Mouse (Mus musculus): ENCODE results near the gene Slc44a4.
A peak's percentile ranks its signal among the peaks of the same experiment; 100 is the strongest.
"Not testable (repeated sequence)": the region's sequence is repeated elsewhere in the genome, so short reads cannot be mapped to it uniquely, and the experiment has no call there.

Gene Slc44a4

GRCm38 (mm10) chr17:34898706-34899052 lies 15.6 kb upstream of the Slc44a4 start:
- no peak for DNase-seq (ENCODE audit: low read depth in 2 of 2, low spot score in 2 of 2)

GRCm38 (mm10) chr17:34899053-34899889 lies 15.0 kb upstream of the Slc44a4 start:
- peak; percentile 13 to 28 for DNase-seq (ENCODE audit: low read depth in 2 of 2, low spot score in 2 of 2)

DNA sequence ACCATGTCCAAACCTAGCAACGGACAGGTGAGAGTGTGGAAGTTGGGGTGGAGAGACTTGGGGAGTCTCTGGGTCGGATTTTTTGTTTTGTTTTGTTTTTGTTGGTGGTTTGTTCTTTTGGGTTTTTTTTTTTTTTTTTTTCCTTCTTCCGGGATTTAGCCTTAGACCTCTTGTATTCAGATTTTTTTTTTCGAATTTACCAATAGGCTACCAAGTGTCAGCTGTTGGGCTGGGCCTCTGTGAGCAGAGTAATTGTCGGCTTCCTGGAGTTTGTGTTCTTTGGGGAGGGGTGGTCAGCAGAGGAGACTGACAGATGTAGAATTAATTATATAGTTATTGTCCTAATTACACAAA lies 14.4 kb upstream of the Slc44a4 start:
- DNase-seq (ENCODE audit: low read depth in 2 of 2, low spot score in 2 of 2): no peak

DNA sequence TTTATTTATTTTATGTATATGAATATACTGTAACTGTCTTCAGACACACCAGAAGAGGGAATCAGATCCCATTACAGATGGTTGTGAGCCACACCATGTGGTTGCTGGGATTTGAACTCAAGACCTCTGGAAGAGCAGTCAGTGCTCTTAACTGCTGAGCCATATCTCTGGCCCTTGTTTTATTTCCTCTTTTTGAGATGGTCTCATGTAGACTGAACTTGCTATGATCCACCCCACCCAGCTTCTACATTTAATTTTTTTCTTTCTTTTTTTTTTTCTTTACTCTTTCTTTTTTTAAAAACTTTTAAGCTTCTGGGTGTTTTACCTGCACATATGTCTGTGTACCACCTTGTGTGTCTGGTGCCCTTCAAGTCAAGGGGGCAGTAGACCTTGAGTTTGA lies 13.4 kb upstream of the Slc44a4 start:
- not testable (repeated sequence) for DNase-seq (ENCODE audit: low read depth in 2 of 2, low spot score in 2 of 2)

GRCm38 (mm10) chr17:34901948-34902347 lies 12.3 kb upstream of the Slc44a4 start:
- not testable (repeated sequence) for DNase-seq (ENCODE audit: low read depth in 2 of 2, low spot score in 2 of 2)

DNA sequence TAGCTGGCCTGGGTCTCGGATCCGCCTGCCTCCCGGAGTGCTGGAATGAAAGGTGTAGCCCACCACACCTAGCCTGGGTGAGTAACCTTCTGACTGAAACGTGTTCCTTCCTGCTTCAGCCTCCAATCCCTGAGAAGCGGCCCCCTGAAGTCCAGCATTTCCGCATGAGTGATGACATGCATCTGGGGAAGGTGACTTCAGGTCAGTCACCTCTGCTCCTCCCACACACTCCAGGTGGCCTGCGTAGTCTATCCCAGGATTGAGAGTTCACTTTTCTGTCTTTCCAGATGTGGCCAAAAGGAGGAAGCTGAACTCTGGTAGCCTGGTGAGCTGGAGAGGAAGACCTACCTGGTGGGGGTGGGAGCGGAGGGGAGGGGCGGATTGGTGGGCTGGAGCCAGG lies 11.4 kb upstream of the Slc44a4 start:
- no peak for DNase-seq (ENCODE audit: low read depth in 2 of 2, low spot score in 2 of 2)

DNA sequence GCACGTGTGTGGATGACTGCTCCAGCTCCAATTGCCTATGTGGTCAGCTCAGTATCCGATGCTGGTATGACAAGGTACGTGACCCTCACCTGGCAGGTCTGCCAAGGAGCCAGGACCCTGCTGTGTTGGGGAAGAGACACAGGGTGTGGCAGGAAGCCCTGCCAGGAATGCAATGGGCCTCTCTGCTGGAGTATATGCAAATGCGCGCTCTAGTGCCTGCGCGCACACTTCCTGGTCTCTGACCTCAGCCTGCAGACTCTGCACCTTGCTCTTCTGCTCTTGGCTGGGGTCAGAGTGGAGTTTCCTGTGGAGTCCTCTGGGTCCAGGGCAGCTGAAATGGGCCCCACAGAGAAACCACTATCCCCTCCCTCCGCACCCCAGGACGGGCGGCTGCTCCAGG lies 3.3 kb upstream of the Slc44a4 start:
- no peak for DNase-seq (ENCODE audit: low read depth in 2 of 2, low spot score in 2 of 2)

GRCm38 (mm10) chr17:34911945-34912351 lies 2.3 kb upstream of the Slc44a4 start:
- DNase-seq (ENCODE audit: low read depth in 2 of 2, low spot score in 2 of 2): peak; percentile 93

- DNase-seq (ENCODE audit: low read depth in 2 of 2, low spot score in 2 of 2): no peak
Measured at GRCm38 (mm10) chr17:34915410-34915831, 1.2 kb downstream of the Slc44a4 start.

DNA sequence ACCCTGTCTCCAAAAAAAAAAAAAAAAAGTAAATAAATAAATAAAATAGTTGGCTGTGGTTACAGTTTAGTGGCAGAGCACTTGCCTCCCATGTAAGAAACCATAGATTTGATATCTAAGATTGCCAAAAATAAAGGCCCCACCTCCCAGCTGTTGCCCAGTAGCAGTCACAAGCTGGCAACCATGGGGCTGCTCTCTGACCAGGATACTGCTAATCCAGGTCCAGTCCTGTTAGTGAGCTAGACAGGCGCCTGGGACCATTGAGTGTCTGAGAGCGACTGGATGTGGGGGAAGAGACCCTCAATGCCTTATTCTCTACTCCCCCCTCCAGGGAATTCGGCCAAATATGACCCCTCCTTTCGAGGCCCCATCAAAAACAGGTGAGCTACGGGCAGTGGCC lies 2.0 kb downstream of the Slc44a4 start:
- no peak for DNase-seq (ENCODE audit: low read depth in 2 of 2, low spot score in 2 of 2)

GRCm38 (mm10) chr17:34917188-34917587 lies 2.9 kb downstream of the Slc44a4 start:
- DNase-seq (ENCODE audit: low read depth in 2 of 2, low spot score in 2 of 2): no peak

- DNase-seq (ENCODE audit: low read depth in 2 of 2, low spot score in 2 of 2): no peak
Measured at GRCm38 (mm10) chr17:34922939-34923338, 8.7 kb downstream of the Slc44a4 start.

GRCm38 (mm10) chr17:34924258-34924657 lies 10.0 kb downstream of the Slc44a4 start:
- DNase-seq (ENCODE audit: low read depth in 2 of 2, low spot score in 2 of 2): no peak

GRCm38 (mm10) chr17:34927306-34928019 lies 13.2 kb downstream of the Slc44a4 start:
- no peak for DNase-seq (ENCODE audit: low read depth in 2 of 2, low spot score in 2 of 2)

DNA sequence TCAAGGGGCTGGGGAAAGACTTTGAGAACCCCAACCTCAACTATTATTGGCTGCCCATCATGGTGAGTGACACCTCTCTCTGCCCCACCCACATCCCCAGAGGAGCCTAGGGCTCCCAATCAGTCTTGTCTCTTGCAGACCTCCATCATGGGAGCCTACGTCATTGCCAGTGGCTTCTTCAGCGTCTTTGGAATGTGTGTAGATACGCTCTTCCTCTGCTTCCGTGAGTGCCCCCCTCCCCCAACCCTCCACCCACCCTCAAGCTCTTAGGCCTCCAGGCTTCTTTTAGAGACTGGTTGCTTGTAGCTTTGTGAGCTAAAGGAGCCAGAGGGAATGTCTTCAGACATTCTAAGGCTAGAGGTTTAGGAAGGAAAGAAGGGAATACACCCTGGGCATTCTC lies 14.6 kb downstream of the Slc44a4 start:
- DNase-seq (ENCODE audit: low read depth in 2 of 2, low spot score in 2 of 2): no peak

DNA sequence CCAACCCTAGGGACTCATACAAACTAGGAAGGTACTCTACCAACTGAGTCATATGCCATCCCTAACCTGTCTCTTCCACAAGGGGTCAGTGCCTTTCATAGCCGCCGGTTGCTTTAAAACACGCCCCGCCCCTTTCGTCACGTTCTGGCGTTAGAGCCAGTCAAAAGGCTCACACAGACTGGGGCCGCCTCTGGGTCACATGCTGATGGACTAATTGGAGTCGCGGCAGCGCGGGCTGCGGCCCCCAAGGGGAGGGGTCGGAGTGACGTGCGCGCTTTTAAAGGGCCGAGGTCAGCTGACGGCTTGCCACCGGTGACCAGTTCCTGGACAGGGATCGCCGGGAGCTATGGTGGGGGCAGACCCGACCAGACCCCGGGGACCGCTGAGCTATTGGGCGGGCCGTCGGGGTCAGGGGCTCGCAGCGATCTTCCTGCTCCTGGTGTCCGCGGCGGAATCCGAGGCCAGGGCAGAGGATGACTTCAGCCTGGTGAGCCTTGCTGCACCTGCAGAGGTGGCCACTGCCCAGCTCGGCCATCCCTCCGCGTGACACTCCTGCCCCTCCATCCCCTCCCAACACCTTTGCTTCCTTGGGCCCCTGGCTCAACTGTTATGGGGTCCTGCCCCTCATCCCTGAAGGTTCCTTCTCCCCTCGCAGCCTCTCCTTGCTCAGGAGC lies 16.9 kb downstream of the Slc44a4 start, which contains the start of gene Neu1:
Neu1 (plus strand) TSS at position 193 of the 674 bp plus-strand sequence.
- DNase-seq (ENCODE audit: low read depth in 2 of 2, low spot score in 2 of 2): peak; percentile 91 to 93

- DNase-seq (ENCODE audit: low read depth in 2 of 2, low spot score in 2 of 2): peak; percentile 28 to 49
Measured at GRCm38 (mm10) chr17:34931735-34932098, 17.5 kb downstream of the Slc44a4 start.

GRCm38 (mm10) chr17:34932287-34932686 lies 18.0 kb downstream of the Slc44a4 start:
- DNase-seq (ENCODE audit: low read depth in 2 of 2, low spot score in 2 of 2): peak in 1 of 2 experiments; percentile 27

GRCm38 (mm10) chr17:34934031-34934430 lies 19.8 kb downstream of the Slc44a4 start:
- DNase-seq (ENCODE audit: low read depth in 2 of 2, low spot score in 2 of 2): no peak

GRCm38 (mm10) chr17:34934830-34935229 lies 20.6 kb downstream of the Slc44a4 start:
- no peak for DNase-seq (ENCODE audit: low read depth in 2 of 2, low spot score in 2 of 2)

DNA sequence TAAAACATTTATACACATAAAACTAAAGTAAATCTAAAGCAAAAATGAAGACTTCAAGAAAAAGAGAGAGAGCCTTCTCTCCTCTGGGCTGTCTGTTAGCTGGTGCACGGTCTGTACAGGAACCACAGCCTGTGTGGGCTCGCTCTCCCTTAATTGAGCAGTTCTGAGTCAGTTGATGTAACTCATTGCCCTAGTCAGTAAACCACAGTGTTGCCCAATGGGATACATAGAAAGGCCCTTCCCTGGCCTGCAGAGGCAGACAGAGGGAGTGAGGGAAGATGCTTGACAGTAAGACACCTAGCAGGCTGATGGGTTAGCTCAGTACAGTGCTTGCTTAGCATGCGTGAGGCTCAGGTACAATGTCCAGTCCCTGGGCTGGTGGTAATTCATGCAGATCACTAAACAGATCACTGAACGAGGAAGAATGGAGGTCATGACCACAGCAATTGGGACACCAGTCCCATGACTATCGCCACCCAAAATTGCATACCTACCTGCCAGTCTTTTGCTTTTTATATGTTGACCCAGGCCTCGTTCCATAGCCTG lies 23.8 kb downstream of the Slc44a4 start:
- no peak for DNase-seq (ENCODE audit: low read depth in 2 of 2, low spot score in 2 of 2)

Data from CD8-positive naive resting alpha-beta T cell, adult 2 months (primary cell).